Mouse (Mus musculus): ENCODE data around the gene Tgm6.

Tgm6 gene

DNA sequence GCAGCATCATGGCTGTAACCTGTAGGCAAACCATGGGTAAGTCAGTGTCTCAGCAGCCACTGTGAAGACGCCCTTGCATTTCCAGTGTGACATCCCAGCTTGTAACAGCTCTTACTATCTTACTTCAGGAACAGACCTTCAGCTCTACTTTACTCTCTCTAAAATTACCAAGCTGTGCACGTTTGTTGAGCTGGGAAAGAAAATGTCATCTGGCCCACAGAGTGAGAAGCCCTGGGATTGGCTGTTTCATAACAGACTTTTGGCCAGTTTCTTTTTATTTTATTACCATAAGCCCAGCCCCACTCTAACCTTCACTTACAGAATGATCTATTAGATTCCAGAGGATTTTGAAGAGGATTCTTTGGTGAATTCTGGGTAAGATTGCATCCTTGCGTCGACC is at the start of gene Tgm6:
TSS of gene Tgm6 (plus strand) at position 301 of the 400 bp plus-strand sequence.
- no peak for DNase-seq (ENCODE audit: low read depth, low spot score)

DNA sequence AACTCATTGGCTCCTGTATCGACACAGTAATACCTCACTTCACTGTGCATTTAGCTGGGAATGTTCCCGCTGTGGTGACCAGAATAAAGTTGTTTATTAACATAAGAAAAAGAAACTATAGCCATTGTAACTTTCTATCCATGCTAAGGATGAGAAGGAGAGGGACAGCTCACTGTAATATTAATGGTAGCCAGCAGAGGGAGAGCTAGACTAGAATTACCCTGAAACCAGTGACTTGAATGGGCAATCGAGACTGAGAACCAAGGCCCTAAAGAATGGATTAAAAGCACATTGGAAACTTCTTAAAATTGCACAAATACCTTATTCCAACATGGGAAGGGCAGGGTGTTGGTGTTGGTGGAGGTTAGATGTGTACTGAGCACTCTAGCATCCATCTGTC is 44.0 kb upstream of the Tgm6 start:
- DNase-seq (ENCODE audit: low read depth, low spot score): peak; percentile 37

GRCm38 (mm10) chr2:130070396-130070795 is 41.8 kb upstream of the Tgm6 start:
- DNase-seq (ENCODE audit: low read depth, low spot score): no peak

- no peak for DNase-seq (ENCODE audit: low read depth, low spot score)
These were observed 588 bp downstream of the Tgm6 start for GRCm38 (mm10) chr2:130112804-130113203.

GRCm38 (mm10) chr2:130113379-130113778 is 1.2 kb downstream of the Tgm6 start:
- no peak for DNase-seq (ENCODE audit: low read depth, low spot score)

DNA sequence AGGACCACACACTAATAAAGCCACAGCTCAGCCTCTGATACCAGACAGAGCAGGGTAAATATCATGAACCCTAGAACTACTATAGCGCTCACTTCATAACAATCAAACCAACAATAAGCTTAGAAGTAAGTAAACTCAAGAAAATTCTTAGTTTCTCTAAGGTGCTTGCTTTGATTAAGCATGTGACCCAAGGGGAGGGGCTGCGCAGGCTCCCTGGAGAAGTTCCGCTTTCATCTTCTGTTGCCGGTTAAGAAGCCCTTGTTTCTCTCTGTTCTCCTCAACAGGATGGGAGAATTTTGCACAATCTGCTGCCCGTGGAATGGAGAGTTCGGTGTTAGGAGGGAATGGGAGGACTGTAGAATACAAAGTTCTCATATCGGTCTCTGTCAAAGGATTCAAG is 6.4 kb downstream of the Tgm6 start:
- no peak for DNase-seq (ENCODE audit: low read depth, low spot score)

DNA sequence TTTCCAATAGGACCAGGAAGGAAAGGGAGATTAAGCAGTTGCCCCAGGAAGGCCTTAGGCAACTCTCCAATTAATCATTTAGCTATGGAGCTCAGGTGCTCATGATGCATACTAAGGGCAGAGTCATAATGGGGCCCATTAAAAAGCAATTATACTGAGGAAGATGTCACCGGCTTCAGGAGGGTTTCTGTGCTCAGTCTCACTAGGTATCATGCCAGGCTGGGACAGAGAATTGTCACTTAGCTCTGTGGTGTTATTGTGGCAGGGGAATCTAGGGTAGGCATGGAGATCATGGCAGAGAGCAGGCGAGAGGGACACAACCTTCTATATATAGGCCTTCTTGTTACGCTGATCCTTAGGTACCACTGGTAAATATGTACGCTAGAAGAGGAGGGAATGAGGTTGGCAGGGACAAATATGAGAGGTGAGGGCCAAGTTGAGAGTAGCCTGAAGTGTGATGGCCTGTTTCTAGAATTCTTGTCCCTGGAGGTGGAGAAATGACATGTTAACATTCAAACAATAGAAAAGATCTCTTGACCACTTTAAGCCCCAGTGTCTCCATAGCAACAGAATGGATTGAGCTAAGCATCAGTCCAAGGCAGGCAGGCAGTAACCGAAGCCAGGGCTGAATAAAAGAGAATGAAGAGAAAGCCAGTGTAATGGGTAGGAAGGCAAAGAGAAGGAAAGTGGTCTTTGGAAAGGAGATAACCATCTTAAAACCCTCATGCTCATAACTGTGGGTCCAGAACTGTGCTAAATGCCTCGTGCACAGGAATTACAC is 13.3 kb downstream of the Tgm6 start:
- DNase-seq (ENCODE audit: low read depth, low spot score): no peak

GRCm38 (mm10) chr2:130126073-130126472 is 13.9 kb downstream of the Tgm6 start:
- no peak for DNase-seq (ENCODE audit: low read depth, low spot score)

GRCm38 (mm10) chr2:130129687-130130086 is 17.5 kb downstream of the Tgm6 start:
- DNase-seq (ENCODE audit: low read depth, low spot score): no peak

DNA sequence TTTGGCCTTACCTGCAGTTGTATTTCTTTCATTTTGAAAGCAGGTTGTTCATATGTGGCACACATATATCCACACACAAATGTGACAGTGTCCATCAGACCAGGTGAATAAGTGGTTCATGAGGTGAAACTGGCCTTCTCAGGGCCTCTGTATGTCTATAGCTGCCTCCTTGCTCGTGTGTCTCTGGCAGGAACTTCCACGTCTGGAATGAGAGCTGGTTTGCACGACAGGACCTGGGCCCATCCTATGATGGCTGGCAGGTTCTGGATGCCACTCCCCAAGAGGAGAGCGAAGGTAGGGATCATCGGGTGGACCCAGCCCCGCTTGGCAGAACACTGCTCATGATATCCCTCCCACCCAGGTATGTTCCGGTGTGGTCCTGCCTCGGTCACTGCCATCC is 30.8 kb downstream of the Tgm6 start:
- DNase-seq (ENCODE audit: low read depth, low spot score): no peak

DNA sequence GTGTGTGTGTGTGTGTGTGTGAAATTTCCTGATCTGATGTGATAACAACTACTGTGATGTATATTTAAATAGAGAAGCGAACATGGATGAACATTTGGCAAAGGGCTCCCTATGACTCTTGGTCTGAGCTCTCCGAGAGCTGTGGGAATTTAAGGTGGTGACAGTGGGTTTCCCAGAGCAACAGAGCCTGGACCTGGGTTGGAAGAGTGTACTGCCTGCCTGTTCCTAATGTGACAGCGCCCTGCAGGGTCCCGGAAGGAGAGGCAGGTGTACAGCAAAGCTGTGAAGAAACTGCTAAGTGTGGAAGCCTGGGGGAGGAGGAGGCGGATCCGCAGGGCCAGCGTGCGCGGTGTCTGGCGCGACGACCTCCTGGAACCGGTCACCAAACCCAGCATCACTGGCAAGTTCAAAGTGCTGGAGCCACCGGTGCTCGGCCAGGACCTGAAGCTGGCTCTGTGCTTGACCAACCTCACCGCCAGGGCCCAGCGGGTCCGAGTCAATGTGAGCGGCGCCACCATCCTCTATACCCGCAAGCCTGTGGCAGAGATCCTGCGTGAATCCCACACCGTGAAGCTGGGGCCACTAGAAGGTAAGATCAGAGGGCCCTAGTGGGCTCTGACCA is 32.6 kb downstream of the Tgm6 start:
- no peak for DNase-seq (ENCODE audit: low read depth, low spot score)

GRCm38 (mm10) chr2:130146089-130146668 is 34.0 kb downstream of the Tgm6 start:
- DNase-seq (ENCODE audit: low read depth, low spot score): no peak

- no peak for DNase-seq (ENCODE audit: low read depth, low spot score)
These were observed 43.0 kb downstream of the Tgm6 start for GRCm38 (mm10) chr2:130155171-130155570.

- DNase-seq (ENCODE audit: low read depth, low spot score): no peak
These were observed 43.6 kb downstream of the Tgm6 start for GRCm38 (mm10) chr2:130155851-130156250.

DNA sequence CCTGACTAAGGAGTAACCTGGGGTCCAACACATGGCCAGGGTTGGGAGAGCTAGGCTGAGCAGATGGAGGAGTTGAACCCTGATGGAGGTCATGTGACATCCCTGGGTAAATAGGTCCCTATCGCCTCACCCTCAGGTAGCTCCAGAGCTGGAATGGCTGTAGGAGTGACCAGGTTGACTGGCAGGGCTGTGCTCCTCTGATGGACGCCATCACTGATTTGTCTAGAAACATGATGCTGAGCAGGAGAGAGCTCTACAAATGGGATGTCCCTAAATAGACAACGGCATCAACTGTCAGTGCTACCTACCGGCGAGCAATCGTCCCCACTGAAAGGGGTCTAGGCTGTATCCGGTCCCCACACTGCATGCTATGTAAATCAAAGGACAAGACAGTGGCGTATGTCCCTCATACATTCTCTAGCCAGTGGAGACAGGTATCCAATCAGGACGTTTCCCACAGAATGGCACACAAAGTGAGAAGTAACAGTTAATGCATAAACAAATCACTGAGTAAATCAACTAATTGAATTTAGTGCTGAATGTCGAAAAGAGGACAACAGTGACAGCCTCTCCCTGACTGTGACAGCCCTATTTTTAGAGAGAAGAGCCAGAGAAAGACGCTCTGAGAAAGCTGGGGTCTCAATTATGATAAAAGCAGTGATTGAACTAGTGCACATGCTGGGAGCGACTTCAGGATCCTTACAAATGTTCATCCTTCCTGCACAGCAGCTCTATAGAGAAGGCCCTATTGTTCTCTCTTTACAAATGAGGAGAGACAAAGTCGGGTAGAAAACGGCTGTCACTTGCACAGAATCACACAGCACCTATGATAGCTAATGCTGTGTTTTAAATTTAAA is 45.2 kb downstream of the Tgm6 start:
- no peak for DNase-seq (ENCODE audit: low read depth, low spot score)

GRCm38 (mm10) chr2:130158088-130158437 is 45.8 kb downstream of the Tgm6 start:
- DNase-seq (ENCODE audit: low read depth, low spot score): no peak

DNA sequence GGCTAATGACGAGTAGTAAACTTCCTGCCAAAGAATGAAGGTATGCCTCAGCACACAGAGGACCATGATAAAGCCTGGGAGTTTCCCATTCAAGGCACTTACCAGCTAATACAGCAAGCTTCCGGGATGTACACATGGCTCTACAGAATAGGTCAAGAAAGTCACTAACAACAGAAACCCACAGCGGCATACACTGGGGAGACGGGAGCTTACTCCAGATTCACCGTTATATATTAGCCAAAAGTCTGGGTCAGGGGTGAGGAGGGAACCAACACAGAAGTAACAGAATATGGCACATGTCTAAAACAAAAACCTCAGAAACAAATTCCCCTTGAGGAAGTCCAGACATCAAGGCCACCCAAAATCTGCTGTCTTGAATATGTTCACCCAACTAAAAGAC is 50.5 kb downstream of the Tgm6 start:
- DNase-seq (ENCODE audit: low read depth, low spot score): no peak

DNA sequence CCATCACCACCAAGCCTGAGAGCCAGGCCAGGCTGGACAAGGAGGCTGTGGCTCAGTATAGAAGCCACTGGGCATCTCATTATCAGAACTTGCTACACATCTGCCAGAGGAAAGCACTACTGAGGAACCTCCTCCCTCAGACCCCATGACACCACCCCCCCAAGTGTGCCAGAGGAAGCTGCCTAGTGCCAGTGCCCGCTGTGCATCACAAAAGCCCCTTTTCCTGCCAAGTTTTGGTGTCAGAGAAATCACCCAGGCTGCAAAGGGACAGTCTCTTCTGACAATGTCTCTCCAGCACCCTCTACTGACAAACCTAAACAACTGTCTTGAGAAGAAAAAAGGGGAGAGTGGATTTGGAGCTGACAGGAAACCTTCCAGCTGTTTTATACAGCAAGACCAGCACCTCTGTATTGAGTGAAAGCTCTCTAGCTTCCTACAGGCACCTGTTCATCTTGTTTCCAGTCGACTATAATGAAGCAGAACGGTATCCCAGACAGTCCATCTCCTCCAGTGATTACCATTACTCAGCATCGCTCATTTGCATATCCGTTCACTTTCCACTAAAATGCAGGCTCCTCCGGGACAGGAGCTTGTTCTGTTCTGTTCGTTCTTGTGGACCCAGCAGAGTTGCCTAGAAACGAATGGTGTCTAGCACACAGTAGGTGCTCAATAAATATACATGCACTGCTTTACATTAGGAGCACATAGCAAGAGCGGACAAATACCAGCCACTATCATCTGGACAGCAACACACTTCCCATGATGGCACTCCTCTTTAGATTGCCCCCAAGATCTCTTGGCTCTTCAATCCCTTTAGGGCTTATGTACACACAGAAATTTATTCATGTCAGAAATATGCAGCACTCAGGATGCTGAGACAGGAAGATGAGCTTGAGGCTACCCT is 54.3 kb downstream of the Tgm6 start:
- DNase-seq (ENCODE audit: low read depth, low spot score): peak; percentile 31

GRCm38 (mm10) chr2:130167861-130168260 is 55.6 kb downstream of the Tgm6 start:
- DNase-seq (ENCODE audit: low read depth, low spot score): peak; percentile 46

- no peak for DNase-seq (ENCODE audit: low read depth, low spot score)
These were observed 59.5 kb downstream of the Tgm6 start for GRCm38 (mm10) chr2:130171674-130172073.

- no peak for DNase-seq (ENCODE audit: low read depth, low spot score)
These were observed 64.6 kb downstream of the Tgm6 start for GRCm38 (mm10) chr2:130176820-130177219.
